Mouse (Mus musculus) midbrain, embryonic 12.5 days (tissue): ENCODE measurements around the gene Dock4. TPM values are rescaled to one million over a fixed set of nuclear protein-coding genes. Genes with fewer than 3 reads are reported as not detected.
A peak's percentile ranks its signal among the peaks of the same experiment; 100 is the strongest.

Source experiments
- ATAC-seq: fragments of 200-750 bp; cut with Nextera tagmentation; 2 replicates; pipeline ENCODE4 v1.8.0; 2017; ENCODE audit warnings: low read depth, moderate TSS enrichment, moderate library complexity; ENCODE audit not compliant: low FRiP score
- H3K27ac ChIP-seq: fragments of 300-500 bp; sonication (generic); replicated peaks from 2 replicates; pipeline ENCODE4 v1.5.1; 2016; ENCODE audit warnings: mild to moderate bottlenecking
- H3K27me3 ChIP-seq: fragments of 300-500 bp; sonication (generic); 2 replicates; pipeline ENCODE4 v1.6.1; 2016; ENCODE audit warnings: mild to moderate bottlenecking
- H3K36me3 ChIP-seq: fragments of 300-500 bp; sonication (generic); 2 replicates; pipeline ENCODE4 v1.6.1; 2016
- H3K4me1 ChIP-seq: fragments of 300-500 bp; sonication (generic); 2 replicates; pipeline ENCODE4 v1.6.1; 2016
- H3K4me2 ChIP-seq: fragments of 300-500 bp; sonication (generic); replicated peaks from 2 replicates; pipeline ENCODE4 v1.6.1; 2016; ENCODE audit warnings: mild to moderate bottlenecking, moderate library complexity
- H3K4me3 ChIP-seq: fragments of 300-500 bp; sonication (generic); 2 replicates; pipeline ENCODE4 v1.5.1; 2016; ENCODE audit warnings: mild to moderate bottlenecking
- H3K9ac ChIP-seq: fragments of 300-500 bp; sonication (generic); replicated peaks from 2 replicates; pipeline ENCODE4 v1.6.1; 2016; ENCODE audit warnings: mild to moderate bottlenecking, moderate library complexity
- H3K9me3 ChIP-seq: fragments of 300-500 bp; sonication (generic); 2 replicates; pipeline ENCODE4 v1.6.1; 2016; ENCODE audit warnings: mild to moderate bottlenecking
- WGBS: fragments of 180-500 bp; shearing (Covaris S2); methylation state at CpG from one replicate; pipeline ENCODE4 v1.1.7; 2016; 5-methylcytosine and 5-hydroxymethylcytosine counted together
- polyA plus RNA-seq: library from polyadenylated mRNA; unstranded; fragments of >200 nt; fragmentation: Nextera tagmentation; extraction: Ambion mirVana; gene quantifications from 2 replicates; pipeline ENCODE4 v1.2.1, GENCODE M21; 2016

Dock4 gene
- polyA plus RNA-seq, result 32.8 and 34.2 TPM in 2 replicates

- Histone ChIP-seq H3K27me3 (no peaks in the 10 kb centered on the region), H3K9me3 (no peaks in the 10 kb centered on the region), H3K36me3 (no peaks in the 10 kb centered on the region), H3K9ac (peak within 1 kb of the TSS; percentile 82), H3K27ac (peak within 1 kb of the TSS; percentile 94), H3K4me3 (peak within 1 kb of the TSS; percentile 81), H3K4me1 (peaks cover 19% of the 10 kb centered on the region; the same call in 1 of the 2 replicates), H3K4me2 (peak within 1 kb of the TSS; percentile 81)
- ATAC-seq, result peak; percentile 99
- under 1% methylated on average over 80 of the region's 80 CpGs for WGBS
Observed at GRCm38 (mm10) chr12:40445648-40446449, at the start of gene Dock4, which contains the start of gene Zfp277. TSS of gene Dock4 (plus strand) at chr12:40445952. TSS of gene Zfp277 (minus strand) at chr12:40445902.

DNA sequence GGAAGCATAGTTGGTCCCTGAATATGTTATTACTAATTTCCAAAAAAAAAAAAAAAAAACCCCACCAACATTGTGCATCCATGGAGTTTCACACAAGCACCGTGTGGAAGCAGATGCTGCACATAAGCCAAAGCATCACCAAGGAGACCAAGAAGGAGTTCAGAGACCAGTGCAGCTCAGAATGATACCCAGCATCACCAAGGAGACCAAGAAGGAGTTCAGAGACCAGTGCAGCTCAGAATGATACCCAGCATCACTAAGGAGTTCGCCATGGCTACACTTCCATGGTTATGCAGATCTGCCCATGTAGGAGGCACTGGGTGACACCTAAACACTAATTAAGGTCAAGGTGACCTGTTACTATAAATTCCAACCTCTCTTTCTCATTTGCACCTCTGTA lies 46.8 kb upstream of the Dock4 start:
- H3K27ac ChIP-seq, result no peak overlapping the region
- no peaks in the 10 kb centered on the region for H3K4me1 ChIP-seq
- no peak for ATAC-seq
- H3K4me3 ChIP-seq, result no peak overlapping the region
- WGBS, result 75% methylated on average over 2 of the region's 2 CpGs
- H3K27me3 ChIP-seq, result no peaks in the 10 kb centered on the region
- H3K9ac ChIP-seq, result no peak overlapping the region
- no peaks in the 10 kb centered on the region for H3K9me3 ChIP-seq
- no peaks in the 10 kb centered on the region for H3K36me3 ChIP-seq
- H3K4me2 ChIP-seq, result no peak overlapping the region

- H3K4me1 ChIP-seq, result no peaks in the 10 kb centered on the region
- no peaks in the 10 kb centered on the region for H3K36me3 ChIP-seq
- H3K9me3 ChIP-seq, result no peaks in the 10 kb centered on the region
- no peaks in the 10 kb centered on the region for H3K27me3 ChIP-seq
- H3K9ac ChIP-seq, result no peak overlapping the region
- 94% methylated on average over 2 of the region's 2 CpGs for WGBS
- H3K4me2 ChIP-seq, result no peak overlapping the region
- no peak overlapping the region for H3K4me3 ChIP-seq
- ATAC-seq, result no peak
- no peak overlapping the region for H3K27ac ChIP-seq
Observed at GRCm38 (mm10) chr12:40399386-40399785, 46.4 kb upstream of the Dock4 start.

DNA sequence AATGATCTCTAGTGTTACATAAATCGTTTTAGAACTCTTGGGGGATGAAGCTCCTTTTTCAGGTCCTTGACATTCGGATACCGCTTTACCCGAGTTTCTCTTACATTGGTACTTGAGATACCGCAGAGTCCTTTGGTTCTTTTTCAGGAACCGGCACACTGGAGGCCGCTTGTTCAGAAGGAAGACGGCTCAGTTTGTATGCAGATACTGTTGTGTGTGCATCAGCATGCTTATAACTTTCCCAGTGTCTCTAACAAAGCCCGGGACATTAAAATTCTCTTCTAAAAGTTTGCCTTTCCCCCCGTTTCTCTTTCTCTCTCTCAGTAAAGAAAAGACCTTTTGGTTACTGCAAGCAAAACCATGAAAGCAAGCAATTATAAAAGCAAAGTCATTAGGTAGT lies 45.9 kb upstream of the Dock4 start:
- no peak overlapping the region for H3K27ac ChIP-seq
- H3K27me3 ChIP-seq, result no peaks in the 10 kb centered on the region
- no peak overlapping the region for H3K4me3 ChIP-seq
- ATAC-seq, result no peak
- H3K4me2 ChIP-seq, result no peak overlapping the region
- no peaks in the 10 kb centered on the region for H3K36me3 ChIP-seq
- H3K4me1 ChIP-seq, result no peaks in the 10 kb centered on the region
- H3K9ac ChIP-seq, result no peak overlapping the region
- 89% methylated on average over 10 of the region's 10 CpGs for WGBS
- no peaks in the 10 kb centered on the region for H3K9me3 ChIP-seq

- no peaks in the 10 kb centered on the region for H3K9me3 ChIP-seq
- no peak overlapping the region for H3K9ac ChIP-seq
- peak overlapping the region; percentile 21 for H3K4me2 ChIP-seq
- WGBS, result 36% methylated on average over 5 of the region's 5 CpGs
- H3K27me3 ChIP-seq, result no peaks in the 10 kb centered on the region
- H3K27ac ChIP-seq, result peak overlapping the region; percentile 42; the same call in 1 of the 2 replicates
- no peak overlapping the region for H3K4me3 ChIP-seq
- 0 out of 2 replicates have a peak, but pooled peaks cover 2% of the 10 kb centered on the region for H3K36me3 ChIP-seq
- peaks cover 11% of the 10 kb centered on the region for H3K4me1 ChIP-seq
- ATAC-seq, result peak; percentile 74; the same call in 1 of the 2 replicates
Observed at GRCm38 (mm10) chr12:40414682-40415311, 31.0 kb upstream of the Dock4 start.

DNA sequence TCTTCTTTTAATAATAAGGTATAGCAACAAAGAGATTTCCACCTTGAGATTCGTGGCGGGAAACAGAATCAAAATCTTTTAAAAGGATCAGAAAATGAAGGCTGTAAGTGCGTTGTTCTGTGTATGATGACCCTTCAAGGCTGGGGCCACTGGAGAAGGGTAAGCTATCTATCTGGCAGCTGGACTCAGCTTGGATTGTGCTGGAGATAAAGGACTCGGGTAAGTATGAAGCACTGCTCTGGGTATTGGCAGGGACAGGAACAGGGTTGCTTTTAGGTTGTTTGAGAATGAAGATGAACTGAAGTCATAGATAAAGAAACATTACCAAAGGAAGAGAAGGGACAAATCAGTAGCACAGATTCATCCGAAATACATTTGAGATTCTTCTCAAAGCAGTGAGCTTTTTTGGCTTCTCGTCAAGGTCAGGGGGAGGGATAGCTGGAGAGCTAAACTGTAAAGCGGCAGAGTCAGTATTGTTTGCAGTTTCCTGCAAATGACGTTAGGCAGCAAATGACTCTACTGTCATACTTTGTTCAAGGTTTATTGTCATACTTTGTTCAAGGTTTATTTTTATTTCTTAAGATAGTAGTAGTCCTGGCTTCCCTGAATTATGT lies 30.3 kb upstream of the Dock4 start:
- no peaks in the 10 kb centered on the region for H3K9me3 ChIP-seq
- H3K36me3 ChIP-seq, result no peaks in the 10 kb centered on the region
- no peak overlapping the region for H3K4me3 ChIP-seq
- H3K9ac ChIP-seq, result no peak overlapping the region
- no peak for ATAC-seq
- H3K27ac ChIP-seq, result peak overlapping the region; percentile 42; the same call in 1 of the 2 replicates
- WGBS, result 54% methylated on average over 8 of the region's 8 CpGs
- peaks cover 11% of the 10 kb centered on the region for H3K4me1 ChIP-seq
- no peaks in the 10 kb centered on the region for H3K27me3 ChIP-seq
- peak overlapping the region; percentile 21 for H3K4me2 ChIP-seq

DNA sequence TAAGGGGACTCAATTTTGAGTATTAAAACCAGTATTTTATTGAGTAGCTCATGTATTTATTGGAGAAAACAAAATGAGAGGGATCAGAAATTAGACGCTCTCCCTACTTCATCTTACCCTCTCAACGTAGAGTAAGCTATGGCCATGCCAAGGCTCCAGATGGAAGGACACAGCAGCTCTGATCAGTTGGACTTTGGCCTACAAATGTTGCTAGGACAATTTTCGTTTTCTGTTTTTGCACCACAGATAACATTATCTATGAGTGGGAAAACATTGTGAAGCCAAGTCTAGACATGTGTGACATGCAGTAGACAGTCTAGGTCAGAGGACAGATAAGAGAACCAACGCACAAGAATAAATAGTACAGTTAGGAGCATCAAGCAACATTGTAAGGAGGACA lies 28.5 kb upstream of the Dock4 start:
- Histone ChIP-seq H3K36me3 (no peaks in the 10 kb centered on the region), H3K27ac (no peak overlapping the region), H3K9ac (no peak overlapping the region), H3K4me3 (no peak overlapping the region), H3K9me3 (no peaks in the 10 kb centered on the region), H3K4me2 (no peak overlapping the region), H3K27me3 (no peaks in the 10 kb centered on the region), H3K4me1 (peaks cover 11% of the 10 kb centered on the region)
- ATAC-seq, result no peak
- 93% methylated on average over 4 of the region's 4 CpGs for WGBS

DNA sequence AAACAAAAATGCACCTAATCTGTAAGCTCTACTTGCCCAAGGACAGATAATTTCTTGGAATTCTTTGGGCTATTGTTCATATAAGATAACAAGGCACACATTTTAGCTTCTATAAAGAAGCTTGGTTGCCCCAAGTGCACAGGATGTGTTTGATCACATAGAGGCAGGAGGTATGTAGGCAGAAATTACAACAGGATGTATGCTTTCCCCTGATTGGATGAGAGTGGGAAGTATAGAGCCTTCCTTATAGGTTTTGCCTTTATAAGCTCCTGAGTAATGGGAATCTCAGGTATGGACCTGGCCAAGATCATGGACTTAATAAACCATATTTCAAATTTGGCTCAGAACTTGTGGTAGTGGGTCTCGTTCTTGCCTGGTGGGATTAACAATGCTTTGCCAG lies 20.8 kb upstream of the Dock4 start:
- no peak for ATAC-seq
- Histone ChIP-seq H3K9ac (no peak overlapping the region), H3K4me1 (no peaks in the 10 kb centered on the region), H3K9me3 (no peaks in the 10 kb centered on the region), H3K27ac (no peak overlapping the region), H3K27me3 (no peaks in the 10 kb centered on the region), H3K36me3 (no peaks in the 10 kb centered on the region), H3K4me3 (no peak overlapping the region), H3K4me2 (no peak overlapping the region)
- WGBS, result 83% methylated on average over 1 of the region's 1 CpGs

- 78% methylated on average over 10 of the region's 10 CpGs for WGBS
- Histone ChIP-seq H3K4me1 (peaks cover 13% of the 10 kb centered on the region), H3K4me2 (no peak overlapping the region), H3K9me3 (no peaks in the 10 kb centered on the region), H3K4me3 (no peak overlapping the region), H3K9ac (no peak overlapping the region), H3K36me3 (no peaks in the 10 kb centered on the region), H3K27me3 (no peaks in the 10 kb centered on the region), H3K27ac (no peak overlapping the region)
- no peak for ATAC-seq
Observed at GRCm38 (mm10) chr12:40427606-40428005, 18.1 kb upstream of the Dock4 start.

GRCm38 (mm10) chr12:40429976-40430375 lies 15.8 kb upstream of the Dock4 start:
- H3K4me3 ChIP-seq, result no peak overlapping the region
- peaks cover 13% of the 10 kb centered on the region for H3K4me1 ChIP-seq
- H3K9ac ChIP-seq, result no peak overlapping the region
- WGBS, result 63% methylated on average over 3 of the region's 3 CpGs
- ATAC-seq, result no peak
- H3K27ac ChIP-seq, result no peak overlapping the region
- H3K27me3 ChIP-seq, result no peaks in the 10 kb centered on the region
- no peaks in the 10 kb centered on the region for H3K9me3 ChIP-seq
- H3K4me2 ChIP-seq, result no peak overlapping the region
- no peaks in the 10 kb centered on the region for H3K36me3 ChIP-seq

DNA sequence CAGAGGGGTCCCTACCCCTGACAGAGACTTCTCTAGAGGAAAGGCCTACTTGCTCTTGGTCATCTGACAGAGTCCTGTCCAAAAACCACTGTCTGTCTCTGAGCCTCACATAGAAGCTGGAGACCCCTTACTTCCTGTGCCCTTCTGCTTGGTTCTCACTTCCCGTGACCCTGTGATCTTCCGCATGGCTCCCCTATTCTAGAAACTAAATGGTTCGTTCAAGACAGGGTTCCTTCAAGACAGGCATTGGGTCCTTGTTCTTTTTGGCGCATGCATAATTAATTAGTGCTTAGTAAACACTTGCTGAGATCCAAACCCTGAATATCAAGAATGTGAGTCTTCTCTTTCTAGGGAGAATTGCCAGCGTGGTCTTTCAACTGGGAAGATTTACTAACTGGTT lies 14.7 kb upstream of the Dock4 start:
- no peak overlapping the region for H3K4me3 ChIP-seq
- H3K36me3 ChIP-seq, result no peaks in the 10 kb centered on the region
- H3K9ac ChIP-seq, result no peak overlapping the region
- peaks cover 13% of the 10 kb centered on the region for H3K4me1 ChIP-seq
- H3K9me3 ChIP-seq, result no peaks in the 10 kb centered on the region
- H3K4me2 ChIP-seq, result no peak overlapping the region
- H3K27me3 ChIP-seq, result no peaks in the 10 kb centered on the region
- 46% methylated on average over 5 of the region's 5 CpGs for WGBS
- no peak overlapping the region for H3K27ac ChIP-seq
- no peak for ATAC-seq

DNA sequence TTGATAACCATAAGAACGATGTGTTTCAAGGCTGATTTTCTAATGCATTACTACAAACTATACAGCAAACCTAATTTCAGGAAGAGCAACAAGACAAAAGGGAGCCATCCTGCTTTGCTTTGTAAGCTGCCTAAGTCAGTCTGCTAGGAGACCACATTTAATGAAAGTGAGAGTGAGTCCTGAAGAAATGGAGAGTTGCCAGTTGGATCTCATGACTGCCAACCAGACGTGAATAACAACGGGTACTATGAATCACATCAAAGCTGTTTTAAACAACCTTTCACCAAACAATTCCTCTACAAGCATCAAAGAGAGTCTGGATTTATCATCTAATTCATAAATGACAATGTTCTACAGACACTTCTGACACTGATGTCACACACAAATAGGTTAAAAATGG lies 11.7 kb upstream of the Dock4 start:
- Histone ChIP-seq H3K4me2 (no peak overlapping the region), H3K27me3 (no peaks in the 10 kb centered on the region), H3K4me1 (peaks cover 21% of the 10 kb centered on the region), H3K4me3 (no peak overlapping the region), H3K9ac (no peak overlapping the region), H3K36me3 (no peaks in the 10 kb centered on the region), H3K9me3 (no peaks in the 10 kb centered on the region), H3K27ac (no peak overlapping the region)
- no peak for ATAC-seq
- 65% methylated on average over 3 of the region's 3 CpGs for WGBS
